Mouse (Mus musculus): ENCODE measurements around the gene Phox2a. TPM values are rescaled to one million over a fixed set of nuclear protein-coding genes. Genes with fewer than 3 reads are reported as not detected.

Phox2a gene
- total and polyA plus RNA-seq, 2 experiments from 2014 or later, result 2.0 to 3.7 TPM

GRCm38 (mm10) chr7:101858362-101858761 is 40.2 kb downstream of the Phox2a start:
- no peaks in the 10 kb centered on the region for H3K9me3 ChIP-seq (ENCODE audit: low read length)
- no peak overlapping the region for H3K27ac ChIP-seq
- no peak overlapping the region for H3K4me3 ChIP-seq (ENCODE audit: low read length)
- ATAC-seq, result no peak
- H3K9ac ChIP-seq (replicated peaks; ENCODE audit: low read length), result no peak overlapping the region
- no peaks in the 10 kb centered on the region for H3K27me3 ChIP-seq (ENCODE audit: insufficient read depth, low read length)
- 83% methylated on average over 9 of the region's 9 CpGs for WGBS
- DNase-seq (ENCODE audit: low spot score), result no peak
- H3K36me3 ChIP-seq (ENCODE audit: insufficient read depth, low read length), result no peaks in the 10 kb centered on the region
- TF ChIP-seq CTCF (IDR thresholded peaks at IDR 0.05; ENCODE audit: low read depth), result no peak
- H3K4me2 ChIP-seq (ENCODE audit: low read depth, low read length), result no peak overlapping the region
- H3K4me1 ChIP-seq (ENCODE audit: insufficient read depth, low read length), result no peaks in the 10 kb centered on the region

- Histone ChIP-seq H3K4me1 (ENCODE audit: insufficient read depth, low read length) (no peaks in the 10 kb centered on the region), H3K9ac (replicated peaks; ENCODE audit: low read length) (no peak overlapping the region), H3K27me3 (ENCODE audit: insufficient read depth, low read length) (no peaks in the 10 kb centered on the region), H3K4me2 (ENCODE audit: low read depth, low read length) (no peak overlapping the region), H3K4me3 (ENCODE audit: low read length) (no peak overlapping the region), H3K9me3 (ENCODE audit: low read length) (no peaks in the 10 kb centered on the region), H3K27ac (no peak overlapping the region), H3K36me3 (ENCODE audit: insufficient read depth, low read length) (no peaks in the 10 kb centered on the region)
- ATAC-seq (no peak), DNase-seq (ENCODE audit: low spot score) (no peak)
- no peak for TF ChIP-seq CTCF (IDR thresholded peaks at IDR 0.05; ENCODE audit: low read depth)
Measured at GRCm38 (mm10) chr7:101860978-101861377, 42.9 kb downstream of the Phox2a start.

GRCm38 (mm10) chr7:101862291-101862690 is 44.2 kb downstream of the Phox2a start:
- no peak overlapping the region for H3K27ac ChIP-seq
- TF ChIP-seq CTCF (IDR thresholded peaks at IDR 0.05; ENCODE audit: low read depth), result no peak
- H3K36me3 ChIP-seq (ENCODE audit: insufficient read depth, low read length), result no peaks in the 10 kb centered on the region
- WGBS, result 70% methylated on average over 3 of the region's 3 CpGs
- DNase-seq (ENCODE audit: low spot score) (no peak), ATAC-seq (no peak)
- no peak overlapping the region for H3K4me3 ChIP-seq (ENCODE audit: low read length)
- no peaks in the 10 kb centered on the region for H3K27me3 ChIP-seq (ENCODE audit: insufficient read depth, low read length)
- H3K9me3 ChIP-seq (ENCODE audit: low read length), result no peaks in the 10 kb centered on the region
- H3K9ac ChIP-seq (replicated peaks; ENCODE audit: low read length), result no peak overlapping the region
- no peaks in the 10 kb centered on the region for H3K4me1 ChIP-seq (ENCODE audit: insufficient read depth, low read length)
- no peak overlapping the region for H3K4me2 ChIP-seq (ENCODE audit: low read depth, low read length)

DNA sequence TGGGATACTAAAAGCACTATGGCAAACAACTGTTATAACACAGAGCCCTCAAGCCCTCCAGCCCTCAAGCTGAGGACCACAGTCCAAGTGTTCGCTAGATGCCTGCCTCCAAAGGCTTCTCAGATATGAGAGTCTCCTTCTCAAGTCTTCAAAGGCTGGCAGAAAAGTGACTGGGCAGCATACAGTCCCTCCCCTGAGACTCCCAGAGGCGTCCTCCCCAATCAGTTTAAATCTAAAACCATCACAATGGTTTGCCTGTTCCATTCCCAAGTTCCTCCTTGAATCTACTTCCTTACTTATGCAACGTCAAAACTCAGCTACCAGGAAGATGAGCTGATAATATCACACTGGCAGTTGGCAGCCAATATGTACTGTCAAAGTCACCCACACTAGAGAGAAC is 45.3 kb downstream of the Phox2a start, which contains the start of gene Anapc15:
Gene Anapc15, plus strand, starts transcription at position 301 of the 400 bp plus-strand sequence.
- WGBS, result 82% methylated on average over 3 of the region's 3 CpGs
- Histone ChIP-seq H3K4me2 (ENCODE audit: low read depth, low read length) (no peak within 1 kb of the TSS), H3K4me3 (ENCODE audit: low read length) (no peak within 1 kb of the TSS), H3K27ac (no peak within 1 kb of the TSS), H3K9ac (replicated peaks; ENCODE audit: low read length) (no peak within 1 kb of the TSS), H3K4me1 (ENCODE audit: insufficient read depth, low read length) (no peaks in the 10 kb centered on the region), H3K27me3 (ENCODE audit: insufficient read depth, low read length) (no peaks in the 10 kb centered on the region), H3K36me3 (ENCODE audit: insufficient read depth, low read length) (no peaks in the 10 kb centered on the region), H3K9me3 (ENCODE audit: low read length) (no peaks in the 10 kb centered on the region)
- DNase-seq (ENCODE audit: low spot score) (no peak), ATAC-seq (no peak)
- no peak for TF ChIP-seq CTCF (IDR thresholded peaks at IDR 0.05; ENCODE audit: low read depth)

DNA sequence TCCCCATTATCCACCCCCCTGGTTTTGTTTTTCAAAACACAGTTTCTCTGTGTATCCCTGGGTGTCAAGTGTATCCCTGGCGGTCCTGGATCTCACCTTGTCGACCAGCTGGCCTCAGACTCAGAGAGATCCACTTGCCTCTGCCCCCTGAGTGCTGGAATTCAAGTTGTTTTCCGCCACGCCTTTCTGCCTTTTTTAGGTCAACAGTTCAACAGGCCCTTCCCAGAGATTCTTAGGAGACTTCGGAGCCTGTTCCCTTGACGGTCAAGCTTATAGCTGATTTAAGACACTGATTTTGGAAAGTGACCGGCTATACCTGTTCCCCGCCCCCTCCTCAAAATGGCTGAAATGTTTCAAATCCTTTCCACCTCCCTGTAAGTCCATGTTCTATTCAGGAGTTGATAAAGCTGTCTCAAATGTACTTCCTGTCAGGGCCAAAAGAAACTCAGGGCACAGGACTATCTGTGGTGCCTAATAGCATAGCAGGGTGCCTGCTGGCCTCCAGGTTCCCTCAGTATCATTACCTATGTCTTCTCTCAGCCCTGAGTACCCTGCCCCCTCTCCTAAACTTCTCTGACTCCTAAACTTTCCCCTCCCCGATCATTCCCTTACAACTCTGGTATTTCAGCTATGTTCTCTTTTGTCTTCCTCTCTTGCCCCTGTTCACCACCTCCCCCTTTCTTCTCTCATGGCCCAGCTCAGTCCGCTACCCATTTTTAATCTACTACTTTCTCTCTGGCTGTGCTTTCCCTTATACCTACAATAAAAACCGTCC is 48.6 kb downstream of the Phox2a start:
- ATAC-seq, result no peak
- Histone ChIP-seq H3K36me3 (ENCODE audit: insufficient read depth, low read length) (no peaks in the 10 kb centered on the region), H3K9me3 (ENCODE audit: low read length) (no peaks in the 10 kb centered on the region), H3K4me3 (ENCODE audit: low read length) (no peak overlapping the region), H3K9ac (replicated peaks; ENCODE audit: low read length) (no peak overlapping the region), H3K4me2 (ENCODE audit: low read depth, low read length) (no peak overlapping the region), H3K4me1 (ENCODE audit: insufficient read depth, low read length) (no peaks in the 10 kb centered on the region), H3K27me3 (ENCODE audit: insufficient read depth, low read length) (no peaks in the 10 kb centered on the region), H3K27ac (no peak overlapping the region)
- no peak for TF ChIP-seq CTCF (IDR thresholded peaks at IDR 0.05; ENCODE audit: low read depth)
- no peak for DNase-seq (ENCODE audit: low spot score)
- WGBS, result 81% methylated on average over 11 of the region's 11 CpGs

DNA sequence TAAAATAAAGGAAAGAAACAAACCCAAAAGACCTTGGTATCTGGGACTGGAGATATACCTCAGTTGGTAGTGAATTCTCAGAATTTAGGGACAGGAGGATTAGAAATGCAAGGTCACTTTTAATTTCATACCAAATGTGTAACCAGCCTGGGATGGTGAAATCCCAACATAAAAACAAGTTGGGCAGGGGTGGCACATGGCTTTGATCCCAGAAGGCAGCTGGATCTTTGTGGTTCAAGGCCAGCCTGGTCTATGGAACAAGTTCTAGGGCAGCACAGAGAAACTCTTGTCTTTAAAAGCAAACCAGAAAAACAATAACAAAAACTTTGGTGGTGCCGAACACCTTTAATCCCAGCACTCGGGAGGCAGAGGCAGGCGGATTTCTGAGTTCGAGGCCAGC is 49.4 kb downstream of the Phox2a start:
- WGBS, result 92% methylated on average over 4 of the region's 4 CpGs
- no peak for TF ChIP-seq CTCF (IDR thresholded peaks at IDR 0.05; ENCODE audit: low read depth)
- no peaks in the 10 kb centered on the region for H3K36me3 ChIP-seq (ENCODE audit: insufficient read depth, low read length)
- ATAC-seq (no peak), DNase-seq (ENCODE audit: low spot score) (no peak)
- no peak overlapping the region for H3K27ac ChIP-seq
- no peak overlapping the region for H3K4me3 ChIP-seq (ENCODE audit: low read length)
- H3K9ac ChIP-seq (replicated peaks; ENCODE audit: low read length), result no peak overlapping the region
- H3K4me1 ChIP-seq (ENCODE audit: insufficient read depth, low read length), result no peaks in the 10 kb centered on the region
- H3K9me3 ChIP-seq (ENCODE audit: low read length), result no peaks in the 10 kb centered on the region
- no peaks in the 10 kb centered on the region for H3K27me3 ChIP-seq (ENCODE audit: insufficient read depth, low read length)
- no peak overlapping the region for H3K4me2 ChIP-seq (ENCODE audit: low read depth, low read length)

All from hindbrain, postnatal 0 days (tissue).